Mouse (Mus musculus) hindbrain, embryonic 12.5 days (tissue): Measurements from ENCODE around the gene Smad1. TPM values are rescaled to one million over a fixed set of nuclear protein-coding genes. Genes with fewer than 3 reads are reported as not detected.

Experiments
- polyA plus RNA-seq: library from polyadenylated mRNA; unstranded; fragments of >200 nt; fragmentation: Nextera tagmentation; extraction: Ambion mirVana; gene quantifications from 2 replicates; pipeline ENCODE4 v1.2.1, GENCODE M21; 2016

Smad1 gene
- polyA plus RNA-seq, 1 experiment from 2014 or later = 76.9 TPM

Other genes starting within 250 kb of the Smad1 start
- not detected in 2 replicates for gene 1700011L22Rik, start 150.9 kb downstream of the Smad1 start, polyA plus RNA-seq
- 16.5 and 17.0 TPM in 2 replicates for gene Mmaa, start 104.6 kb downstream of the Smad1 start, polyA plus RNA-seq
- 18.4 and 19.3 TPM in 2 replicates for gene Otud4, start 240.1 kb upstream of the Smad1 start, polyA plus RNA-seq